Mouse (Mus musculus) small intestine, adult 2 months (tissue): ENCODE measurements at regions not wholly inside any gene's neighbourhood (a gene's known extent, or its start where the extent isn't known, plus 50 kb on each side); places are given as distances from the start of the nearest gene placed in this dataset.

Experiments used
- CTCF ChIP-seq: fragments of 200-500 bp; IDR thresholded peaks from 2 replicates; pipeline ENCODE4 v1.5.1; 2012; ENCODE audit warnings: low read depth, mild to moderate bottlenecking, control low read depth, inconsistent platforms, low read length, moderate library complexity, mixed read lengths; ENCODE audit not compliant: insufficient replicate concordance, insufficient read length; ENCODE audit errors: extremely low read depth
- POLR2A ChIP-seq: fragments of 200-500 bp; IDR thresholded peaks from 2 replicates; pipeline ENCODE4 v1.6.1; 2012; ENCODE audit warnings: low read depth, mild to moderate bottlenecking, control low read depth, inconsistent platforms, low read length, moderate library complexity

GRCm38 (mm10) chr6:49701453-49701852, 121.1 kb upstream of the Npy start:
- TF ChIP-seq POLR2A (no peak), CTCF (no peak)
